Mouse (Mus musculus): Measurements from ENCODE around the gene Wdr73. TPM values are rescaled to one million over a fixed set of nuclear protein-coding genes. Genes with fewer than 3 reads are reported as not detected.
A peak's percentile ranks its signal among the peaks of the same experiment; 100 is the strongest.

Wdr73 gene
- polyA plus RNA-seq, 1 experiment from 2014 or later = 39.6 TPM

- Histone ChIP-seq H3K27me3 (replicated peaks) (no peaks in the 10 kb centered on the region), H3K4me3 (no peak overlapping the region), H3K9ac (no peak overlapping the region), H3K4me1 (peaks cover 40% of the 10 kb centered on the region), H3K9me3 (no peaks in the 10 kb centered on the region), H3K27ac (no peak overlapping the region), H3K4me2 (replicated peaks) (peak overlapping the region; percentile 76), H3K36me3 (peaks cover 64% of the 10 kb centered on the region)
- WGBS = 72% methylated on average over 8 of the region's 8 CpGs
- no peak for ATAC-seq (ENCODE audit: low FRiP score, low read depth)
Measured at GRCm38 (mm10) chr7:80864831-80865230, 36.2 kb downstream of the Wdr73 start.

GRCm38 (mm10) chr7:80864151-80864550, 36.9 kb downstream of the Wdr73 start:
- 74% methylated on average over 1 of the region's 1 CpGs for WGBS
- Histone ChIP-seq H3K4me3 (no peak overlapping the region), H3K27ac (no peak overlapping the region), H3K4me1 (peaks cover 40% of the 10 kb centered on the region), H3K36me3 (peaks cover 57% of the 10 kb centered on the region), H3K9me3 (no peaks in the 10 kb centered on the region), H3K27me3 (replicated peaks) (no peaks in the 10 kb centered on the region), H3K4me2 (replicated peaks) (peak overlapping the region; percentile 76), H3K9ac (0 out of 2 replicates have a peak overlapping the region, but pooled peaks have one; percentile 6)
- no peak for ATAC-seq (ENCODE audit: low FRiP score, low read depth)

- H3K36me3 ChIP-seq = peaks cover 51% of the 10 kb centered on the region
- H3K4me3 ChIP-seq = no peak overlapping the region
- no peak overlapping the region for H3K27ac ChIP-seq
- ATAC-seq (ENCODE audit: low FRiP score, low read depth) = no peak
- WGBS = 88% methylated on average over 5 of the region's 5 CpGs
- H3K4me1 ChIP-seq = peaks cover 40% of the 10 kb centered on the region
- no peaks in the 10 kb centered on the region for H3K9me3 ChIP-seq
- peak overlapping the region; percentile 6; the same call in 1 of the 2 replicates for H3K9ac ChIP-seq
- H3K27me3 ChIP-seq (replicated peaks) = no peaks in the 10 kb centered on the region
- peak overlapping the region; percentile 76 for H3K4me2 ChIP-seq (replicated peaks)
Measured at GRCm38 (mm10) chr7:80863520-80863919, 37.5 kb downstream of the Wdr73 start.

GRCm38 (mm10) chr7:80862475-80862874, 38.6 kb downstream of the Wdr73 start:
- ATAC-seq (ENCODE audit: low FRiP score, low read depth) = no peak
- peaks cover 40% of the 10 kb centered on the region for H3K36me3 ChIP-seq
- H3K9ac ChIP-seq = no peak overlapping the region
- peaks cover 40% of the 10 kb centered on the region for H3K4me1 ChIP-seq
- no peak overlapping the region for H3K27ac ChIP-seq
- H3K9me3 ChIP-seq = no peaks in the 10 kb centered on the region
- H3K4me3 ChIP-seq = no peak overlapping the region
- peak overlapping the region; percentile 76 for H3K4me2 ChIP-seq (replicated peaks)
- H3K27me3 ChIP-seq (replicated peaks) = no peaks in the 10 kb centered on the region
- WGBS = 86% methylated on average over 2 of the region's 2 CpGs

- Histone ChIP-seq H3K9me3 (no peaks in the 10 kb centered on the region), H3K4me2 (replicated peaks) (peak within 1 kb of the TSS; percentile 76), H3K9ac (peak within 1 kb of the TSS; percentile 95), H3K36me3 (peaks cover 26% of the 10 kb centered on the region), H3K4me1 (peaks cover 35% of the 10 kb centered on the region), H3K27ac (peak within 1 kb of the TSS; percentile 85), H3K27me3 (replicated peaks) (no peaks in the 10 kb centered on the region), H3K4me3 (peak within 1 kb of the TSS; percentile 81)
- ATAC-seq (ENCODE audit: low FRiP score, low read depth) = peak; percentile 98
- WGBS = under 1% methylated on average over 40 of the region's 40 CpGs
Measured at GRCm38 (mm10) chr7:80860729-80861274, 40.3 kb downstream of the Wdr73 start, which contains the start of gene Zscan2. Gene Zscan2 (plus strand): TSS chr7:80860920.

- Histone ChIP-seq H3K36me3 (peaks cover 20% of the 10 kb centered on the region), H3K27ac (no peak overlapping the region), H3K4me2 (replicated peaks) (peak overlapping the region; percentile 76), H3K4me1 (peaks cover 33% of the 10 kb centered on the region), H3K9me3 (no peaks in the 10 kb centered on the region), H3K9ac (peak overlapping the region; percentile 95), H3K4me3 (peak overlapping the region; percentile 81), H3K27me3 (replicated peaks) (no peaks in the 10 kb centered on the region)
- WGBS = under 1% methylated on average over 13 of the region's 13 CpGs
- peak; percentile 71 for ATAC-seq (ENCODE audit: low FRiP score, low read depth)
Measured at GRCm38 (mm10) chr7:80860227-80860626, 40.8 kb downstream of the Wdr73 start.

GRCm38 (mm10) chr7:80857181-80857580, 43.9 kb downstream of the Wdr73 start:
- peaks cover 7% of the 10 kb centered on the region; the same call in 1 of the 2 replicates for H3K4me1 ChIP-seq
- no peak overlapping the region for H3K27ac ChIP-seq
- no peak overlapping the region for H3K9ac ChIP-seq
- H3K27me3 ChIP-seq (replicated peaks) = no peaks in the 10 kb centered on the region
- no peak overlapping the region for H3K4me3 ChIP-seq
- WGBS = 32% methylated on average over 6 of the region's 6 CpGs
- no peak for ATAC-seq (ENCODE audit: low FRiP score, low read depth)
- H3K4me2 ChIP-seq (replicated peaks) = no peak overlapping the region
- no peaks in the 10 kb centered on the region for H3K36me3 ChIP-seq
- H3K9me3 ChIP-seq = no peaks in the 10 kb centered on the region

GRCm38 (mm10) chr7:80855316-80855715, 45.8 kb downstream of the Wdr73 start:
- 0 out of 2 replicates have a peak, but pooled peaks cover 3% of the 10 kb centered on the region for H3K4me1 ChIP-seq
- H3K4me3 ChIP-seq = no peak overlapping the region
- H3K27ac ChIP-seq = no peak overlapping the region
- no peak for ATAC-seq (ENCODE audit: low FRiP score, low read depth)
- H3K9me3 ChIP-seq = no peaks in the 10 kb centered on the region
- H3K36me3 ChIP-seq = no peaks in the 10 kb centered on the region
- H3K4me2 ChIP-seq (replicated peaks) = no peak overlapping the region
- no peaks in the 10 kb centered on the region for H3K27me3 ChIP-seq (replicated peaks)
- no peak overlapping the region for H3K9ac ChIP-seq

GRCm38 (mm10) chr7:80853218-80853617, 47.9 kb downstream of the Wdr73 start:
- 97% methylated on average over 3 of the region's 3 CpGs for WGBS
- no peak overlapping the region for H3K4me3 ChIP-seq
- H3K36me3 ChIP-seq = no peaks in the 10 kb centered on the region
- H3K27me3 ChIP-seq (replicated peaks) = no peaks in the 10 kb centered on the region
- no peak for ATAC-seq (ENCODE audit: low FRiP score, low read depth)
- no peak overlapping the region for H3K27ac ChIP-seq
- no peaks in the 10 kb centered on the region for H3K4me1 ChIP-seq
- H3K9me3 ChIP-seq = no peaks in the 10 kb centered on the region
- no peak overlapping the region for H3K9ac ChIP-seq
- H3K4me2 ChIP-seq (replicated peaks) = no peak overlapping the region

- no peaks in the 10 kb centered on the region for H3K27me3 ChIP-seq (replicated peaks)
- no peak overlapping the region for H3K27ac ChIP-seq
- WGBS = 87% methylated on average over 5 of the region's 5 CpGs
- no peak for ATAC-seq (ENCODE audit: low FRiP score, low read depth)
- H3K4me2 ChIP-seq (replicated peaks) = no peak overlapping the region
- no peak overlapping the region for H3K4me3 ChIP-seq
- no peaks in the 10 kb centered on the region for H3K4me1 ChIP-seq
- no peak overlapping the region for H3K9ac ChIP-seq
- no peaks in the 10 kb centered on the region for H3K9me3 ChIP-seq
- H3K36me3 ChIP-seq = no peaks in the 10 kb centered on the region
Measured at GRCm38 (mm10) chr7:80850520-80850919, 50.5 kb downstream of the Wdr73 start.

- peak; percentile 44; the same call in 1 of the 2 replicates for ATAC-seq (ENCODE audit: low FRiP score, low read depth)
- Histone ChIP-seq H3K9ac (no peak overlapping the region), H3K36me3 (no peaks in the 10 kb centered on the region), H3K27ac (no peak overlapping the region), H3K9me3 (no peaks in the 10 kb centered on the region), H3K4me3 (no peak overlapping the region), H3K27me3 (replicated peaks) (no peaks in the 10 kb centered on the region), H3K4me1 (no peaks in the 10 kb centered on the region), H3K4me2 (replicated peaks) (no peak overlapping the region)
- 37% methylated on average over 4 of the region's 4 CpGs for WGBS
Measured at GRCm38 (mm10) chr7:80849710-80850109, 51.4 kb downstream of the Wdr73 start.

- Histone ChIP-seq H3K27ac (no peak overlapping the region), H3K4me2 (replicated peaks) (no peak overlapping the region), H3K9me3 (no peaks in the 10 kb centered on the region), H3K27me3 (replicated peaks) (no peaks in the 10 kb centered on the region), H3K4me1 (no peaks in the 10 kb centered on the region), H3K9ac (no peak overlapping the region), H3K4me3 (no peak overlapping the region), H3K36me3 (no peaks in the 10 kb centered on the region)
- ATAC-seq (ENCODE audit: low FRiP score, low read depth) = no peak
- WGBS = 84% methylated on average over 2 of the region's 2 CpGs
Measured at GRCm38 (mm10) chr7:80849267-80849666, 51.8 kb downstream of the Wdr73 start.

GRCm38 (mm10) chr7:80846709-80847108, 54.4 kb downstream of the Wdr73 start:
- no peaks in the 10 kb centered on the region for H3K9me3 ChIP-seq
- no peak overlapping the region for H3K4me2 ChIP-seq (replicated peaks)
- no peak overlapping the region for H3K27ac ChIP-seq
- no peaks in the 10 kb centered on the region for H3K27me3 ChIP-seq (replicated peaks)
- no peak overlapping the region for H3K4me3 ChIP-seq
- H3K4me1 ChIP-seq = no peaks in the 10 kb centered on the region
- no peak for ATAC-seq (ENCODE audit: low FRiP score, low read depth)
- H3K36me3 ChIP-seq = no peaks in the 10 kb centered on the region
- WGBS = 92% methylated on average over 5 of the region's 5 CpGs
- no peak overlapping the region for H3K9ac ChIP-seq
